Mouse (Mus musculus): Measurements from ENCODE around the gene Tldc1.

Gene Tldc1

GRCm38 (mm10) chr8:119801168-119801567 lies 23.0 kb upstream of the Tldc1 start:
- DNase-seq (ENCODE audit: low spot score) = no peak

DNA sequence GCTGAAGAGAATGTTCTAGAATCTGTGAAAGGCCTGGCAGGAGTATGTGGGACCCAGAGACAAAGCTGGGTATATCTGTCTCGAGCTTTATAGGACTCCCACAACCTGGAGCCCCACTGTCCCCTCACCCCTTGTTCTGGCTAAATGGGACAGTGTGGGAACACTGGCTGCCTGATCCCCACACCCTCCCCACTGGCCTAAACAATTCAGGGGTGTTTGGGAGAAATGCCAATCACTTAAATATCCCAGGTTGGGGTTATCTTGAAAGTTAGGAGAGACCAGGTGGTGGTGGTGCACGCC lies 20.7 kb upstream of the Tldc1 start:
- DNase-seq (ENCODE audit: low spot score) = no peak

DNA sequence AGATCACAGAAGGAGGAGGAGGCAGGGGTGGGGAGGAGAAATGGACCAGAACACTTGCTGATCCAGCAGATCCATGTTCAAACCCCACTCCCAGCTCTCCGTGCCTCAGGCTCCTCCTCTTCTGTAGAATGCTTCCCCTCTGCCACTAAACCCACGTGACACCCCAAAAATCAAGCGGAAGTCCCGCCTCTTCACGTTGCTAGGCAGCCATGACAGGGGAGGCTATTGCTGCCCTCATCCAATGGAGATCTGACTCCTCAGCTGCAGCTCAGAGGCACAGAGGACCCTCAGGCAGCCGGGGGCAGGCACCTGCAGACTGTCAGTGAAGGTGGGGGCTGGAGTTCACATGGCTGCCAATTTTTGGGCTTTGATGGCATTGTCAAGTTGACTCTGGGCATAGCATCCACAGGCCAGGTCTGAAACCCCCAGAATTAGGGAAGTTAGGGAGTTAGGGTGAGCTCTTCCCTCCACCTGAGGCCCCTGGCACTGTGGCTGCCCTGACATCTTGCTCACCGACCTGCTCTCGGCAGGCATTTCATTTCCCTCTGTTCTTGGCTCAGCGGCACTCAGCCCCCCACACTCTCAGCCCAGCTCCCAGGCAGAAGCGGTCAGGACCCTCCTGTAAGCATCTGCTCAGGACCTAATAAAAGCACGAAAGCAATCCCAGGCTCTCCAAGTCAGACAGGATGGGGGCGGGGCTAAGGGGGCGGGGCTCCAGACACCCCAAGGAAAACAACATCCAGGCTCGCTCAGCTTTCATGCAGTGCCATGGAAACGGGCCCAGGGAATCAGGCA lies 20.2 kb upstream of the Tldc1 start:
- peak; percentile 47 for DNase-seq (ENCODE audit: low spot score)

DNA sequence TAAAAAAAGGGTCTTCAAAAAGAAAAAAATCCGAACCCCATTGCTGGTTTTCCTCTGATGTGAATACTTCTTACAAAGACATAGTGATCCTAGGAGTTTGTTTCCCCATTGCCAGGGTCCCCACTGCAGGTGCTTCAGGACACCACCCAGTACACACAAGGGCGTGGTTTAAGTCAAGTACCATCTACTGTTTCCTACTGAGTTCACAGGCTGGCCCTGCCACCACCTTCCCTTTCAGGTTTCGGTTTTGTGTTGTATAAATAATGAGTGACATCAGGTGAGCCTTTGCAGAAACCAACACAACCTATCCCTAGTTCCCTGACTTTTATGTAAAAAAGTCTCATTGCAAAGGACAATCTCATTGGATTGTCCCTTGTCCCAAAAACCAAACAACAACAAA lies 17.4 kb upstream of the Tldc1 start:
- DNase-seq (ENCODE audit: low spot score) = no peak

GRCm38 (mm10) chr8:119794689-119795088 lies 16.5 kb upstream of the Tldc1 start:
- no peak for DNase-seq (ENCODE audit: low spot score)

- no peak for DNase-seq (ENCODE audit: low spot score)
These were observed 13.8 kb upstream of the Tldc1 start for GRCm38 (mm10) chr8:119791804-119792704.

DNA sequence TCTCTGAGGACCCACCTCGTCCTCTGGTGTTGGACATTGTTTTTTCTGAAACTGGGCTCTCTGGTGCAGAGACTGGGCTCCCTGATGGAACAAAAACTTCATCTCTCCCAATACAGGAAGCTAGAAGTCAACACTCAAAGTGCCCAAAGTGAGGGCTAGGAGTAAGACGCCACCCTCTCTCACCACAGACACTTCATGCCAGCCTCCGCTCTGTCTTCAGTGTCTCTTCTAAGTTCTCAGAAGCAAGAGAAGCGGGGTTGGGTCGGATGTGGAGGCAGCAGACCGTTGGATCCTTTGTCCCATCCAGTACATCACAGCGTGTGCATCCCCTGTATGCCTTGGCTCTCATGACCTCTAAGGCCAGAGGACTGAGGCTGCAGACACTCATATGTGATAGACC lies 11.4 kb upstream of the Tldc1 start:
- DNase-seq (ENCODE audit: low spot score) = no peak

DNA sequence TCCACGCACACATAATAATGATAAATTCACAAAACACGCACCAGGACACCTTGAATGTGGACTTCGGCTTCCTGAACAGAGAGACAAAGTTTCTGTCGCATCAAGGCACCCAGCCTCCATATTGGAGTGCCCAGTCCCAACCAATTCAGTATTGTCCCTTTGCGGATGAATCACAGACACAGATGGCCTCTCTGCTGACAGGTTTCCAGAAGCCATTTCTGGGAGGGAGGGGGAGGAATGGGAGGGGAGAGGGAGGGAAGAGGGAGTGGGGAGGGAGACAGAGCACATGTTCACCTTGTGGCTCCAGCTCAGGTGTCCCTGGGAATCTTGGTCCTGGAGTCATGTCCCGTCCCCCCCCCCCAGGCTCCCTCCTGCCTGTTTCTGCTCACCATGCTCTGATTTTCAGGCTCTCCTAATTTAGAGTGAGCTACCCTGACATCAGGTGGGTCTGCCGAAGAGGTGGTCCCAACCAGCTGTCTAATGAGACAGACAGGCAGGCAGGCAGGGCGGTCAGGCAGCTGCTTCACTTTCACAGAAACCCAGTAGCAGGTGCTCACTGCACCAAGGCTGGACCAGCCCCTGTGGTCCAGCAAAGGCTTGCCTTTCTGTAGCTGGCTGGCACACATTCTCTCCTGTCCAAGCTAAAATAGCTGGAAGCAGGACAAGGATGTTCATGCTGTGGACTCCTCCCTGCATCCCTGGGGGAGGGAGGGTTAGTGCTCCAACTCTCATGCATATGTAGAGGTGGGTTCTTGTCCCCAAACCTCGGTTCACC lies 10.6 kb upstream of the Tldc1 start:
- DNase-seq (ENCODE audit: low spot score) = no peak

DNA sequence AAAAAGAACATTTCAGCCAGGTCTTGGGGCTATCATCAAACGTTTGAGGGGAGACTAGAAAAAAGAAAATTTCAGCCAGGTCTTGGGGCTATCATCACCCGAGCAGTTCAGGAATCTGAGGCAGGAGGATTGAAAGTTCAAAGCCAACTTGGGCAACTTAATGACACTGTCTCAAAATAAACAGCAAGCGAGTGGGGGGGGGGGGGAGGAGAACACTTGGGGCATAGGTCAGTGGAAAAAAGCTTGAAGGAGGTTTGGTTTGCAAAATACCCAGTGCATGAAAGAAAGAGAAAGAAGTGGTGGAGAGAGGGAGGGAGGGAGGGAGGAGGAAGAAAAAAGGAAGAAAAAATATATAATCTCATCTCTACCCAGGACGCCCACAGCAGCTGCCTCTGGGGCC lies 9.1 kb upstream of the Tldc1 start:
- DNase-seq (ENCODE audit: low spot score) = no peak

DNA sequence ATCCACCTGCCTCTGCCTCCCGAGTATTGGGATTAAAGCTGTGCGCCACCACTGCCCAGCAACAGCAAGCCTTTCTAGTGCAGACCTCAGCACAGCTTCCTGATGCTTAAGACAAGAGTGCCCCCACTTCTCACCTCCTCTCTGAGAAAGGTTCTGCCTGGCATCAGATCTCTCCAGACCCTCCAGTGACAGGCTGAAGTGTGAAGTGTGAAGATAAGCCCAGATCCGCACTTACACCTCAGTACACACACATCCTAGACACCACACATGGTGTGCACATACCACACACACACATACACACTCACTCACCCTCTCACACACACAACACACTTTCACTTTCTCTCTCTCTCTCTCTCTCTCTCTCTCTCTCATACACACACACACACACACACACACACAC lies 8.7 kb upstream of the Tldc1 start:
- no peak for DNase-seq (ENCODE audit: low spot score)

DNA sequence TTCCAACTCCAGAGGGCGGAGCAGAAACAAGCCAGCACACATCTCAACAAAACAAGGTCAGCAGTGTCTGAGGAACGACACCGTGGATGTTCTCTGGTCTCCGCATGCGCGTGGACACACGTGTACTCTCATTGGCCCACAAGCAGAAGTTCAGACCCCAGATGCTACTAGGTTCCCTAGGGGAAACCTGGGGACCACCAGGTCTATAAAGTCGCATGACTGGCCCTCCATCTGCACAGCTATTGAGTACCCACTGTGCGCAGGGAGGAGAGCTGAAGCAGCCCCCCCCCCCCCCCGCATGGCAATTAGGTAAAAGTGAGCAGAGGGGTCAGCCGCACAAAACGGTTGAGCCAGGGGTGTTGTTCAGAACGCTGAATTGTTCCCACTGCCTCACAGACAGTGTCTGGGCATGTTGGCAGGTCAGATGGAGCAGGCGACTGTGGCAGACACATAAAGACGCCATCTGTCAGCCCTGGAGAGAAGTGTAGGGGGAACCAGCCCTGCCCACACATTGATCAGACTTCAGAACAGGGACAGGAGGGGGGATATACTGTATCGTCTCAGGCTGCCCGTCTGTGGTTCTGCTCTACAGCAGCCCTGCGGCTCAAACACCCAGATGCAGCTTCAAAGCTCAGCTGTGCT lies 7.7 kb upstream of the Tldc1 start:
- DNase-seq (ENCODE audit: low spot score) = no peak

DNA sequence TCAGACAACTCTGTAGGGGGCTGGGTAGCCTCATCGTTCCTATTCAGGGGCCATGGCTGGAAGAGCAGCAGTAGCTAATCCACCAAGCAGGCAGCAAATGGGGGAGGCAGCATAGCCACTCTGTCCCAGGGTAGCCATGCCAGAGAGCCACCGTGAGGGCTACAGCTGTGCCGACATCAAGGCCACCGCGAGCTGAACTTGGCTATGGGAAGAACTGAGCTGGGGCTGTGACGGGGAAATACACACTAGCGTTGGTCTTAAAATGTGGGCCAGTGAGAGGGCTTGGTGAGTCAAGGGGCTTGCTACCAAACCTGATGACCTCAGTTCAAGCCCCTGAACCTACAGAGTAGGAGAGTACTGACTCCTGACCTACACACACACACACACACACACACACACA lies 6.5 kb upstream of the Tldc1 start:
- DNase-seq (ENCODE audit: low spot score) = no peak

- DNase-seq (ENCODE audit: low spot score) = peak; percentile 56
These were observed 5.9 kb upstream of the Tldc1 start for GRCm38 (mm10) chr8:119784141-119784574.

DNA sequence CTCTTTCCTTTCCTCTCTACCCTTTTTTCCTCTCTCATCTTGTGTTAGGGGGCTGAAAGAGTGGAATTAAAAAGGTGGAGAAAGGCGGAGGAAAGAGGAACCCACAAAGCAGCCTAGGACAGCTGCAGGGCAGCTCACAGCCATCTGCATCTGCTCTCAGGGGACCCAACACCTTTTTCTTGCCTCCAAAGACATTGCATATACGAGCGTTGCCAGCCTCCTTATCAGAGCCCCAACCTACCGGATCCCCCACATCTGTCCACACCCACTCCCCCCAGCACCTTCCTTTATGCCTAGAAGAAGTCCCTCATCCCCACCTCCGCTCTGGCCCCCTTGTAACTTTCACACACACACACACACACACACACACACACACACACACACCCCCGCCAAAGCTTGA lies 5.4 kb upstream of the Tldc1 start:
- DNase-seq (ENCODE audit: low spot score) = no peak

DNA sequence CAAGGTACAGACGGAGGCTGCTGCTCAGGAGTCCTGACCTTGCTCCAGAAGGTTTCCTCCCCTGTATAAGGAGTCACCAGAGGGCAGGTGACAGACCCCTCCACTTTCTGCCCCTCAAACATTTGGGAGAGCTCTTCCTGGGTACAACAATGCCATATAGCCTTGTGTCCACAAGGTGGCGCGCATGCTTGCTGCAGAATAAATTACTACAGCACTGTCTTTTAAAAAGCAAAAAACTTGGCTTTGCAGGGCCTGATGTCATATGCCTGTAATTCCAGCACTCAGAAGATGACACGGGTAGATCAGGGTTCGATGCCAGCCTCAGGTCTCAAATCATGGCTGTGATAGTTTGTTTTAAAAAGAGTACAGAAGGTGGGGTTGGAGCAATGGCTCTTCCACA lies 4.5 kb upstream of the Tldc1 start:
- peak; percentile 54 for DNase-seq (ENCODE audit: low spot score)

- no peak for DNase-seq (ENCODE audit: low spot score)
These were observed 3.0 kb upstream of the Tldc1 start for GRCm38 (mm10) chr8:119781086-119781840.

GRCm38 (mm10) chr8:119780402-119781049 lies 2.3 kb upstream of the Tldc1 start:
- no peak for DNase-seq (ENCODE audit: low spot score)

DNA sequence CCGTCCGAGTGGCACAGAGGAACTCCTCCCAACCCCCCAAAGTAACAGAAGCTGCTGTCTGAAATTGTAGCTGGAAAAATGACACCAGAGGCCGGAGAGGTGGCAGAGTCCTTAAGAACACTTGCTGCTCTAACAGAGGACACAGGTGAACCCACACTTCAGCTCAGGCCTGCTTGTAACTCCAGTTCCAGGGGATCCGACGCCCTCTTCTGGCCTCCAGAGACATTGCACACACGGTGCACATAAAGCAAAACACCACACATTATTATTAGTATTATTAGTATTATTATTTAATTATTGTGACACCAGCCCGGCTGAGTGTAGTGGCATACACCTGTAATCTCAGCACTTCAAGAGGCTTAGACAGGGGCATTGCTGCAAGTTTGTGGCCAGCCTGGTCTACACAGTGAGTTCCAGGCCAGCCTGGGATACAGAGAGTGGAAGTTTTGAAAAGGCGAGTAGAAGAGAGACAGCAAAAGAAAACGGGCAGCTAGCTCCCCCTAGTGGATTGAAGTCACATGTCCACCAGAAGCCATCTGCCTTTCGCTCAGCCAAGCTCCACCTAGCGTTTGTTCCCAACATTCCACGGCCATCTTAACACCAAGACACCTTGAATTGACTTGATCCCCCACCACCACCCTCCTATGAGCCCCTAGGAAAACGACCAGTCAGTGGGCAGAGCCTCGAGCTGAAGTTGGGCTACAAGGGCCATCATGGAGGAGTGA lies 959 bp upstream of the Tldc1 start:
- DNase-seq (ENCODE audit: low spot score) = peak; percentile 65

GRCm38 (mm10) chr8:119777765-119778164 lies 451 bp downstream of the Tldc1 start:
- no peak for DNase-seq (ENCODE audit: low spot score)

DNA sequence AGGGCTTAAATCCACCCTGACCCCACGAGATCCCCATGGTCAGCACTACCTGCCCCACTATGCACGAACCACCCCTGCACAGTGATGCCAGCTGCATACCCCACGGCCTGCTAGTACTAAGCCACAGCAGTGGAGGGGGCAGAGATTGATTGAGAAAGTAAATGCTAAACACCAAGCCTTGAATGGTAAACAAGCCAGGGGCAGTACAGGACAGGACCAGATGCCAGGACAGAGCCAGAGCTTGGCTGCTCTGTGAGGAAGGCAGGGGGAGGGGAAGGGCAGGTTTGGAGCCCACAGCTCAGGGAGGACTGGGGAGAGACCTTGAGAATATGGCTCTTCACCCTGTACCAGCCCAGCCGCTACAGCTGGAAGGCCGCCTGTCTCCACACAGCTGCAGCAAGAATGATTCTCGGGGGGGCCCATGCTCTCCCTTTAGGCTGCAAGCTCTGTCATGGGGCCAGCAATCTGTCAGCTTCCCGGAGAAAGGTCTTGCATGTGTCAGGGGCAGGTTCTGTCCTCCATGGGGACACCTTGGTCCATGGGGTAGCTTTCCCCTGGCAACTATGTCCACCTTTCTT lies 1.5 kb downstream of the Tldc1 start:
- no peak for DNase-seq (ENCODE audit: low spot score)

Measured in spleen, adult 12 weeks (tissue).